Mouse (Mus musculus): Measurements from ENCODE around the gene Gm28845. TPM values are rescaled to one million over a fixed set of nuclear protein-coding genes. Genes with fewer than 3 reads are reported as not detected.
"Not testable (repeated sequence)": the region's sequence is repeated elsewhere in the genome, so short reads cannot be mapped to it uniquely, and the experiment has no call there.

Gene Gm28845
- polyA plus RNA-seq, 1 experiment from 2014 or later: not detected

DNA sequence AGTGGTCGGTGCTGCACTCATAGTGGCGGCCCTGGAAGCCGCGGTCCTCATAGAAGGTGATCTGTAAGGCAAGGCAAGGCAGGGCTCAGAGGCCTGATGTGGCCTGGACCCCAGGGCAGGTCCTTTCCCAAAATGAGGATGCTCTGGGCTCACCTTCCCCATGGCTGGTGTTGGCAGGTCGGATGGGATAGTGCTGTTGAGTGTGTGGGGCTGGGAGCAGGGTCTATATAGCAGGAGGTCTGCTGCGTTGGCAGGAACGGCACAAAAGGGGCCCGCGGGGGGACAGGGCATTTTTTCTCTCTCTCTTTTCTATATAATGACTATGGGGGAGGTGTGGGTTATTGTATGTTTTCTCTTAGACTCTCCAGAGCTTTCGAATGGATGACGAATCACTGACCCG lies 68.4 kb downstream of the Gm28845 start, which contains the start of gene Cryge:
Gene Cryge, minus strand, starts transcription at position 198 of the 400 bp plus-strand sequence.
- not testable (repeated sequence) for H3K27me3 ChIP-seq (replicated peaks); H3K4me1 ChIP-seq; H3K27ac ChIP-seq; H3K4me3 ChIP-seq (replicated peaks); H3K9me3 ChIP-seq; H3K9ac ChIP-seq; ATAC-seq (ENCODE audit: insufficient read depth, low FRiP score, low read depth); H3K36me3 ChIP-seq; H3K4me2 ChIP-seq
- WGBS: 53% methylated on average over 12 of the region's 12 CpGs

Other genes starting within 250 kb of the Gm28845 start
- gene Plekhm3, start 162.7 kb downstream of the Gm28845 start, polyA plus RNA-seq (2015; fragmentation: Nextera tagmentation; extraction: Ambion mirVana): 5.7 and 7.4 TPM in 2 replicates
- gene Akr1cl, start 86.8 kb downstream of the Gm28845 start, polyA plus RNA-seq (2015; fragmentation: Nextera tagmentation; extraction: Ambion mirVana): 0.95 and 1.0 TPM in 2 replicates
- gene Cryge, start 68.4 kb downstream of the Gm28845 start, polyA plus RNA-seq (2015; fragmentation: Nextera tagmentation; extraction: Ambion mirVana): not detected in 2 replicates
- gene Crygd, start 56.1 kb downstream of the Gm28845 start, polyA plus RNA-seq (2015; fragmentation: Nextera tagmentation; extraction: Ambion mirVana): not detected in 2 replicates
- gene Crygc, start 45.9 kb downstream of the Gm28845 start, polyA plus RNA-seq (2015; fragmentation: Nextera tagmentation; extraction: Ambion mirVana): not detected in 2 replicates
- gene Crygb, start 37.3 kb downstream of the Gm28845 start, polyA plus RNA-seq (2015; fragmentation: Nextera tagmentation; extraction: Ambion mirVana): not detected in 2 replicates
- gene Cryga, start 16.2 kb downstream of the Gm28845 start, polyA plus RNA-seq (2015; fragmentation: Nextera tagmentation; extraction: Ambion mirVana): not detected in 2 replicates
- gene D630023F18Rik, start 3.7 kb upstream of the Gm28845 start, polyA plus RNA-seq (2015; fragmentation: Nextera tagmentation; extraction: Ambion mirVana): 0.12 and 0.26 TPM in 2 replicates
- 159 and 161 TPM in 2 replicates for gene Idh1, start 66.9 kb upstream of the Gm28845 start, polyA plus RNA-seq (2015; fragmentation: Nextera tagmentation; extraction: Ambion mirVana)
- gene Pikfyve, start 67.1 kb upstream of the Gm28845 start, polyA plus RNA-seq (2015; fragmentation: Nextera tagmentation; extraction: Ambion mirVana): 7.7 and 10.2 TPM in 2 replicates
- gene Pth2r, start 162.5 kb upstream of the Gm28845 start, polyA plus RNA-seq (2015; fragmentation: Nextera tagmentation; extraction: Ambion mirVana): not detected in 2 replicates

All from stomach, embryonic 15.5 days (tissue).